Mouse (Mus musculus): ENCODE measurements at regions not wholly inside any gene's neighbourhood (a gene's known extent, or its start where the extent isn't known, plus 50 kb on each side); places are given as distances from the start of the nearest gene placed in this dataset.
"Not testable (repeated sequence)": the region's sequence is repeated elsewhere in the genome, so short reads cannot be mapped to it uniquely, and the experiment has no call there.

GRCm38 (mm10) chr2:78418561-78419338 is 449.2 kb upstream of the Ube2e3 start:
- no peak for DNase-seq (ENCODE audit: low spot score in 2 of 2)

GRCm38 (mm10) chr2:78416574-78417109 is 451.3 kb upstream of the Ube2e3 start:
- DNase-seq (ENCODE audit: low spot score in 2 of 2) = no peak

GRCm38 (mm10) chr2:78412985-78413384 is 454.9 kb upstream of the Ube2e3 start:
- DNase-seq (ENCODE audit: low spot score in 2 of 2) = no peak

- no peak for DNase-seq (ENCODE audit: low spot score in 2 of 2)
These were observed 457.7 kb upstream of the Cwc22 start for GRCm38 (mm10) chr2:78403890-78404289.

GRCm38 (mm10) chr2:78399236-78399635 is 453.1 kb upstream of the Cwc22 start:
- DNase-seq (ENCODE audit: low spot score in 2 of 2) = no peak

GRCm38 (mm10) chr2:78396924-78397323 is 450.7 kb upstream of the Cwc22 start:
- DNase-seq (ENCODE audit: low spot score in 2 of 2) = no peak

GRCm38 (mm10) chr2:78393090-78393489 is 446.9 kb upstream of the Cwc22 start:
- DNase-seq (ENCODE audit: low spot score in 2 of 2) = no peak

- no peak for DNase-seq (ENCODE audit: low spot score in 2 of 2)
These were observed 446.2 kb upstream of the Cwc22 start for GRCm38 (mm10) chr2:78392425-78392824.

- DNase-seq (ENCODE audit: low spot score in 2 of 2) = no peak
These were observed 441.8 kb upstream of the Cwc22 start for GRCm38 (mm10) chr2:78388001-78388400.

GRCm38 (mm10) chr2:78381234-78381633 is 435.1 kb upstream of the Cwc22 start:
- DNase-seq (ENCODE audit: low spot score in 2 of 2) = no peak

GRCm38 (mm10) chr2:78331736-78332475 is 385.7 kb upstream of the Cwc22 start:
- no peak for DNase-seq (ENCODE audit: low spot score in 2 of 2)

- DNase-seq (ENCODE audit: low spot score in 2 of 2) = no peak
These were observed 379.9 kb upstream of the Cwc22 start for GRCm38 (mm10) chr2:78326091-78326490.

- DNase-seq (ENCODE audit: low spot score in 2 of 2) = no peak
These were observed 376.2 kb upstream of the Cwc22 start for GRCm38 (mm10) chr2:78322216-78322965.

GRCm38 (mm10) chr2:78311766-78312491 is 365.8 kb upstream of the Cwc22 start:
- no peak for DNase-seq (ENCODE audit: low spot score in 2 of 2)

- DNase-seq (ENCODE audit: low spot score in 2 of 2) = no peak
These were observed 363.2 kb upstream of the Cwc22 start for GRCm38 (mm10) chr2:78309361-78309760.

GRCm38 (mm10) chr2:78306897-78307296 is 360.7 kb upstream of the Cwc22 start:
- no peak for DNase-seq (ENCODE audit: low spot score in 2 of 2)

GRCm38 (mm10) chr2:78291665-78292064 is 345.5 kb upstream of the Cwc22 start:
- no peak for DNase-seq (ENCODE audit: low spot score in 2 of 2)

GRCm38 (mm10) chr2:78284806-78285205 is 338.6 kb upstream of the Cwc22 start:
- no peak for DNase-seq (ENCODE audit: low spot score in 2 of 2)

GRCm38 (mm10) chr2:78283605-78284004 is 337.4 kb upstream of the Cwc22 start:
- no peak for DNase-seq (ENCODE audit: low spot score in 2 of 2)

GRCm38 (mm10) chr2:78281846-78282245 is 335.7 kb upstream of the Cwc22 start:
- not testable (repeated sequence) for DNase-seq (ENCODE audit: low spot score in 2 of 2)

GRCm38 (mm10) chr2:78280219-78280915 is 334.2 kb upstream of the Cwc22 start:
- no peak for DNase-seq (ENCODE audit: low spot score in 2 of 2)

All from urinary bladder, postnatal 36 days (tissue).